Mouse (Mus musculus): Measurements from ENCODE around the gene Rnf216. TPM values are rescaled to one million over a fixed set of nuclear protein-coding genes. Genes with fewer than 3 reads are reported as not detected.

Rnf216 gene
- polyA plus RNA-seq (2012; rRNA removed), result 36.6 and 44.6 TPM in 2 replicates

DNA sequence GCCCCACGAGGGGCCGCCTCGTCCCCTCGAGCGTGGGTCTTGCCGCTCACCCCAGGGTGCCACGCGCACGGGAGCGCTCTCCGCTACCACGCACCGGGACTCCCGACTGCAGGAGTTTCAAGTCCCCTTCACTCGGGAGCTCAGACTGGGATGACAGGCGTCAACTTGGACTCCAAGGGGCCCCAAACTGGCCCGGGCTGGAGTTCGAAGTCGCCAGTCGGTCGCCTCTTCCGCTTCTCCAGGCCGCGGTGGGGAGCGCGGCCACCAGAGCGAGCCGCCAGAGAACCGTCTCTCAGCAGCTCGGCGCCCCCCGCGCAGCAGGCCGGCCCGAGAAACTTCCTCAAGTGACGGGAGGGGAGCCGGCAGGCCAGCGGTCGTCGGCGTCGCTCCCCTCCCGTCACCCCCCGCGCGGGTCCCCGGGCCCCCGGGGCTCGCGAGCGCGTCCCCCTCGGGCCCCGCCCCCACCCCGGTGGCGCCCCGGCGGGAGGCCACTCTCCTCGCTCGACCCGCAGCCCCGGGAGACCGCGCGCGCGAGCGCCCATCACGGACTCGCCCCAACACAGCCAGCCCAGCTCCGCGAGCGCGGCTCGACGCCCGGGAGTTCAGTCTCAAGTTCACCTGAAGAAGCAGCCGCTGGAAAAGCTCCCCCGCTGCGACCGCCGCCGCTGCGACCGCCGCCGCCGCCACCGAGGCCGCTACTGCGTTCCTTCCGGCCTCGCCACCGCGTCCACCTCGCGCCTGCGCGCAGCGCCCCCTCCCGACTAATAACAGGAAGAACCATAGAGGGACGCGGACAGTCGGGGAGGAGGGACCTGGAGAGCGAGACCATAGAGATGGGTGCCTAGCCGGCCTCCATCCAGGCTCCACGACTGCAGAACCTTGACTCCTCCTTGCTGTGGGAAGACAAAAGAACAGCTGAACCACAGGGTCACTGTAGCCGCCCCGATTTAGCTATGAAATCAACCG, at the start of gene Rnf216:
TSS of gene Rnf216 (minus strand) at position 714 of the 966 bp plus-strand sequence.

DNA sequence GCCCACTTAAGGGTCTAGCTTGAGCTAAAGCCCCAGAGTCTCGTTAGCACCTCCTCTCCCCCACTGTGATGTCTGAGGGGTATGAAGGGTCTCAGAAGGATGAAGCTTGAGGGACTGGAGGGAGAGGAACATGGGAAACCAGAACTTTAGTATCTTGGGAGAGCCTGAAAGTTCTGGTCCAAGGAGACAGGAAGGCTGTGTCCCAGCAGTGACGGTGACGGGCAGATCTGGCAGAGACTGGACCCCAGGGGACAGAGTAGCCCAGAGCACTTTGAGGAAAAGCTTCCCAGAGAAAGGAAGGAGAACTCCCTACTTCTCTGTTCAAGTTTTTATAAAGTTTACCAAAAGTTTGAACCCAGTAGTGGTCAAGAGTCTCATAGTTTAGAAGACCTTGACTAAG, 34.7 kb upstream of the Rnf216 start, which contains the start of gene Olfr718-ps1:
TSS of gene Olfr718-ps1 (minus strand) at position 101 of the 400 bp plus-strand sequence.

GRCm38 (mm10) chr5:142959576-142960556, 152.9 kb downstream of the Rnf216 start, which contains the start of gene Fscn1:
Gene Fscn1 (plus strand): TSS chr5:142960343.

Other genes with a start within 250 kb of the Rnf216 start
- 53.2 and 57.4 TPM in 2 replicates for gene Fbxl18, start 217.6 kb downstream of the Rnf216 start, polyA plus RNA-seq (2012; rRNA removed)
- gene Actb, start 206.2 kb downstream of the Rnf216 start, polyA plus RNA-seq (2012; rRNA removed), result 8,087 and 8,282 TPM in 2 replicates
- 357 and 373 TPM in 2 replicates for gene Fscn1, start 152.7 kb downstream of the Rnf216 start, polyA plus RNA-seq (2012; rRNA removed)
- not detected in 2 replicates for gene Olfr718-ps1, start 34.6 kb upstream of the Rnf216 start, polyA plus RNA-seq (2012; rRNA removed)
- 6.7 and 7.1 TPM in 2 replicates for gene Rbak, start 67.8 kb upstream of the Rnf216 start, polyA plus RNA-seq (2012; rRNA removed)
- gene Spdye4b, start 68.0 kb upstream of the Rnf216 start, polyA plus RNA-seq (2012; rRNA removed), result not detected in 2 replicates
- not detected in 2 replicates for gene Spdye4a, start 113.9 kb upstream of the Rnf216 start, polyA plus RNA-seq (2012; rRNA removed)
- gene Zfp12, start 122.2 kb upstream of the Rnf216 start, polyA plus RNA-seq (2012; rRNA removed), result 18.7 and 18.8 TPM in 2 replicates
- gene Zfp316, start 157.0 kb upstream of the Rnf216 start, polyA plus RNA-seq (2012; rRNA removed), result 27.4 and 42.8 TPM in 2 replicates
- gene Zfp853, start 180.6 kb upstream of the Rnf216 start, polyA plus RNA-seq (2012; rRNA removed), result 9.9 and 10.5 TPM in 2 replicates
- 35.0 and 36.6 TPM in 2 replicates for gene E130309D02Rik, start 202.4 kb upstream of the Rnf216 start, polyA plus RNA-seq (2012; rRNA removed)
- 81.3 and 94.8 TPM in 2 replicates for gene Zdhhc4, start 216.3 kb upstream of the Rnf216 start, polyA plus RNA-seq (2012; rRNA removed)
- 0.15 and 0.36 TPM in 2 replicates for gene Grid2ip, start 244.3 kb upstream of the Rnf216 start, polyA plus RNA-seq (2012; rRNA removed)

Measured in ovary, adult 2 months (tissue).